Mouse (Mus musculus) midbrain, embryonic 13.5 days (tissue): Measurements from ENCODE around the gene Daxx. TPM values are rescaled to one million over a fixed set of nuclear protein-coding genes. Genes with fewer than 3 reads are reported as not detected.

Source experiments
- microRNA-seq: library from miRNA; unstranded; fragments of <30 nt; microRNA quantifications from one replicate; pipeline ENCODE4, GENCODE M21; 2016
- polyA plus RNA-seq: library from polyadenylated mRNA; unstranded; fragments of >200 nt; fragmentation: Nextera tagmentation; extraction: Ambion mirVana; gene quantifications from 2 replicates; pipeline ENCODE4 v1.2.1, GENCODE M21; 2015

Gene Daxx
- polyA plus RNA-seq, 1 experiment from 2014 or later: 57.2 TPM

Small RNAs within 50 kb of the gene (microRNA-seq; reads per million reads assigned to microRNA genes)
- not detected for gene Gm27740

Other genes with a start within 250 kb of the Daxx start
- gene Hnrnpm, start 222.6 kb upstream of the Daxx start, polyA plus RNA-seq: 283 and 294 TPM in 2 replicates
- 54.4 and 55.8 TPM in 2 replicates for gene March2, start 190.7 kb upstream of the Daxx start, polyA plus RNA-seq
- 534 and 547 TPM in 2 replicates for gene Rab11b, start 148.9 kb upstream of the Daxx start, polyA plus RNA-seq
- gene Angptl4, start 127.6 kb upstream of the Daxx start, polyA plus RNA-seq: 14.3 and 17.1 TPM in 2 replicates
- 28.6 and 36.2 TPM in 2 replicates for gene Kank3, start 98.9 kb upstream of the Daxx start, polyA plus RNA-seq
- 704 and 707 TPM in 2 replicates for gene Rps28, start 84.9 kb upstream of the Daxx start, polyA plus RNA-seq
- gene Ndufa7, start 84.8 kb upstream of the Daxx start, polyA plus RNA-seq: 482 and 516 TPM in 2 replicates
- gene Cd320, start 66.3 kb upstream of the Daxx start, polyA plus RNA-seq: 64.0 and 66.9 TPM in 2 replicates
- gene Gm7029, start 35.6 kb upstream of the Daxx start, polyA plus RNA-seq: not detected in 2 replicates
- 2.9 and 3.0 TPM in 2 replicates for gene Kifc1, start 18.8 kb upstream of the Daxx start, polyA plus RNA-seq
- 0.40 and 0.52 TPM in 2 replicates for gene Platr17, start 4.3 kb upstream of the Daxx start, polyA plus RNA-seq
- gene Tapbp, start 6.5 kb downstream of the Daxx start, polyA plus RNA-seq: 18.1 and 19.6 TPM in 2 replicates
- 20.3 TPM in 2 replicates for gene Zbtb22, start 6.5 kb downstream of the Daxx start, polyA plus RNA-seq
- 49.8 and 56.9 TPM in 2 replicates for gene Rgl2, start 20.1 kb downstream of the Daxx start, polyA plus RNA-seq
- 193 and 195 TPM in 2 replicates for gene Pfdn6, start 30.9 kb downstream of the Daxx start, polyA plus RNA-seq
- 24.4 and 25.7 TPM in 2 replicates for gene Wdr46, start 31.2 kb downstream of the Daxx start, polyA plus RNA-seq
- 12.4 and 13.6 TPM in 2 replicates for gene B3galt4, start 42.1 kb downstream of the Daxx start, polyA plus RNA-seq
- gene Vps52, start 46.4 kb downstream of the Daxx start, polyA plus RNA-seq: 66.4 and 69.8 TPM in 2 replicates
- 918 and 949 TPM in 2 replicates for gene Rps18, start 46.6 kb downstream of the Daxx start, polyA plus RNA-seq
- 13.5 and 16.0 TPM in 2 replicates for gene H2-K1, start 90.9 kb downstream of the Daxx start, polyA plus RNA-seq
- 20.1 and 24.3 TPM in 2 replicates for gene Ring1, start 115.3 kb downstream of the Daxx start, polyA plus RNA-seq
- 80.5 and 91.7 TPM in 2 replicates for gene H2-Ke6, start 118.6 kb downstream of the Daxx start, polyA plus RNA-seq
- 176 and 180 TPM in 2 replicates for gene Slc39a7, start 122.3 kb downstream of the Daxx start, polyA plus RNA-seq
- gene Rxrb, start 122.4 kb downstream of the Daxx start, polyA plus RNA-seq: 57.9 and 62.7 TPM in 2 replicates
- 2.1 and 2.5 TPM in 2 replicates for gene Col11a2, start 130.0 kb downstream of the Daxx start, polyA plus RNA-seq
- gene H2-Oa, start 182.9 kb downstream of the Daxx start, polyA plus RNA-seq: not detected in 2 replicates
- 13.1 and 15.3 TPM in 2 replicates for gene H2-DMa, start 210.1 kb downstream of the Daxx start, polyA plus RNA-seq
- 128 and 147 TPM in 2 replicates for gene Brd2, start 213.2 kb downstream of the Daxx start, polyA plus RNA-seq
- 0.14 and 0.32 TPM in 2 replicates for gene H2-DMb2, start 233.9 kb downstream of the Daxx start, polyA plus RNA-seq
- 0.43 TPM in 1 of 2 replicates, not detected in the other for gene H2-DMb1, start 243.7 kb downstream of the Daxx start, polyA plus RNA-seq